Mouse (Mus musculus) heart, embryonic 12.5 days (tissue): ENCODE results near the gene Hexb. TPM values are rescaled to one million over a fixed set of nuclear protein-coding genes. Genes with fewer than 3 reads are reported as not detected.
A peak's percentile ranks its signal among the peaks of the same experiment; 100 is the strongest.

ENCODE experiments used
- ATAC-seq: fragments of 200-750 bp; cut with Nextera tagmentation; 2 replicates; pipeline ENCODE4 v1.8.0; 2017; ENCODE audit warnings: moderate TSS enrichment, moderate library complexity; ENCODE audit not compliant: insufficient number of reproducible peaks, low FRiP score
- H3K27ac ChIP-seq: fragments of 300-500 bp; sonication (generic); 2 replicates; pipeline ENCODE4 v1.5.1; 2016; ENCODE audit warnings: mild to moderate bottlenecking, moderate library complexity; ENCODE audit not compliant: poor library complexity, severe bottlenecking
- H3K27me3 ChIP-seq: fragments of 300-500 bp; sonication (generic); replicated peaks from 2 replicates; pipeline ENCODE4 v1.6.1; 2016; ENCODE audit warnings: mild to moderate bottlenecking, moderate library complexity
- H3K36me3 ChIP-seq: fragments of 300-500 bp; sonication (generic); 2 replicates; pipeline ENCODE4 v1.6.1; 2016; ENCODE audit warnings: mild to moderate bottlenecking, moderate library complexity
- H3K4me1 ChIP-seq: fragments of 300-500 bp; sonication (generic); replicated peaks from 2 replicates; pipeline ENCODE4 v1.6.1; 2016; ENCODE audit warnings: mild to moderate bottlenecking
- H3K4me2 ChIP-seq: fragments of 300-500 bp; sonication (generic); 2 replicates; pipeline ENCODE4 v1.6.1; 2016; ENCODE audit warnings: mild to moderate bottlenecking, moderate library complexity
- H3K4me3 ChIP-seq: fragments of 300-500 bp; sonication (generic); 2 replicates; pipeline ENCODE4 v1.5.1; 2016; ENCODE audit warnings: mild to moderate bottlenecking
- H3K9ac ChIP-seq: fragments of 300-500 bp; sonication (generic); 2 replicates; pipeline ENCODE4 v1.6.1; 2016; ENCODE audit warnings: mild to moderate bottlenecking, moderate library complexity
- H3K9me3 ChIP-seq: fragments of 300-500 bp; sonication (generic); replicated peaks from 2 replicates; pipeline ENCODE4 v1.6.1; 2016; ENCODE audit warnings: mild to moderate bottlenecking, moderate library complexity
- WGBS: fragments of 180-500 bp; shearing (Covaris S2); methylation state at CpG from one replicate; pipeline ENCODE4 v1.1.7; 2016; 5-methylcytosine and 5-hydroxymethylcytosine counted together
- polyA plus RNA-seq: library from polyadenylated mRNA; unstranded; fragments of >200 nt; fragmentation: Nextera tagmentation; extraction: Ambion mirVana; gene quantifications from 2 replicates; pipeline ENCODE4 v1.2.1, GENCODE M21; 2016

The Hexb gene
- polyA plus RNA-seq, 1 experiment from 2014 or later: 32.5 TPM

DNA sequence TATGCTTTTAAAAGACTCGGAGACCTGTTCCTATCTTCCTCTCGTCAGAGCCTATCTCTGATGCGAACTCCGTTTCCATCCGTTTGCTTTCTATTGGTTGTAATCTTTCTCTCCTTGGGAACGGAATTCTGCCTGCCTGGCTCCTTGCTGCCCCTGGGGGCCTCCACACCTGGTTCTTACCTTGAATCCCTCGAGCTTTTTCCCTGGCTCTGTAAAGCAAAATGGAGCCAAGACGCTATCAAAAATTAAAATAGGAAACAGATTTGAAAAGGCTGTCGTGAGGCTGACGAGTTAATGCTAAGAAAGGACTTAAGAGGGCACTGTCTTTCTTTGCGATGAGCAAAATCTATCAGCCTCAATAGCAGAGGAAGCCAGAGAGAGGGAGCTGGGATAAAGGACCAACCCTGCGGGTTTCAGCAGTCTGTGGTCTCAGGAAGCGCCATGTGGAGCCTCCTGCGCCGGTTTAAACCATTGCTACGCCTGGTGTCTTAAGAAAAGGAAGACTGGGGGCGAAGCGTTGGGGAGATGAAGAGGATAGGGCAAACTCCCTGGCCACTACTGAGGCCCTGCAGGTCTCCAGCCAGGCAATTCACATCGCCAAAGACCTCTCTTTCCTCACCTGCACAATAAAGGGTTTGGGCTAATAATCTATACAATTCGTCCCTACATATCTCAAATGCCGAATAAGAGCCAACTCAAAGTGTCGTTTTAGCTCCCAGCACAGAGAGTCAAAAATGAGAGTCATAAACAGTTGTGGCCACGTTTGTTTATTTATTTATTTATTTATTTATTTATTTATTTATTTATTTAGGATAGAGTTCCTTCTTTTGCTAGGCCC lies 41.4 kb upstream of the Hexb start:
- peaks cover 37% of the 10 kb centered on the region for H3K4me1 ChIP-seq
- H3K9me3 ChIP-seq: no peaks in the 10 kb centered on the region
- 4% methylated on average over 23 of the region's 23 CpGs for WGBS
- H3K4me3 ChIP-seq: peak overlapping the region; percentile 59
- peak overlapping the region; percentile 95 for H3K4me2 ChIP-seq
- no peaks in the 10 kb centered on the region for H3K27me3 ChIP-seq
- H3K27ac ChIP-seq: peak overlapping the region; percentile 53
- ATAC-seq: no peak
- H3K9ac ChIP-seq: 0 out of 2 replicates have a peak overlapping the region, but pooled peaks have one; percentile 19
- H3K36me3 ChIP-seq: no peaks in the 10 kb centered on the region

DNA sequence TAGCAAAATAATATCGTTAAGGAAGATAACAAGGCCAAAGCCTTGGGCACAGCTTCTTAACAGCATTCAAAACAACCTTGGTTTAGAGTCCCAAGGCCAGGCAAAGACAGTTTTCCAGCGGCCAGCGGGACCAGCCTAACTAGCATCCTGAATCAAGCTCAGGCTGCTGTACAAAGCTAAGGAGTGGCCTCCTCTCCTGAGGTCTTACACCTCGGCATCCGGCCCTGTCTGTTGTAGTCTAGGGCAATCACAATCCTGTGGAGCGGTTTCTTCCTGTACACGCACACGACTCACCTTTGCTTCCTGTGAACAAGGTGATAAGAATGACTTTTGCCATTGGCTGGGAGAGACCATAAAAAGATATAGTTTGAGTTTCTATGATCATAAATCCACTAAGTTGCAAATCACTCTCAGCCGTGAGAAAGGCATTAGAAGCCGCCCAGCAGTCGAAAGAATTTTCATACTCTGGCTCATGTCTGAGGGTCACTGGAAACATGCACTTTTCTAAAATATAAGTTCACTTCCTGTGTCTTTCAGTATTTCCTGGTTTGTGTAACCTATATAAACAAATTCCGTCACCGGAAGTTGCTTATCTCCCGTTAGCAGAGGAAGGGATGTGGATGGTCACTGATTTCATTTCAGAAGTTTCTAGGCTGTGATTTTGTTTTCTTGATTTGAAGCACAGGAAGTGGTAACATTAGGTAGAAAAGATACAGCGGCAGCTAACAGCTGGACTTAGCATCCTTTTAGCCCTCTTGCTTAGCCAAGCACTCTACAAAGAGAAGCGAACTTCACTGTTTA lies 40.2 kb upstream of the Hexb start:
- H3K9ac ChIP-seq: no peak overlapping the region
- H3K4me3 ChIP-seq: no peak overlapping the region
- no peaks in the 10 kb centered on the region for H3K36me3 ChIP-seq
- peaks cover 25% of the 10 kb centered on the region for H3K4me1 ChIP-seq
- no peak overlapping the region for H3K4me2 ChIP-seq
- H3K9me3 ChIP-seq: no peaks in the 10 kb centered on the region
- no peak for ATAC-seq
- 45% methylated on average over 16 of the region's 16 CpGs for WGBS
- H3K27me3 ChIP-seq: no peaks in the 10 kb centered on the region
- H3K27ac ChIP-seq: peak overlapping the region; percentile 53; the same call in 1 of the 2 replicates

DNA sequence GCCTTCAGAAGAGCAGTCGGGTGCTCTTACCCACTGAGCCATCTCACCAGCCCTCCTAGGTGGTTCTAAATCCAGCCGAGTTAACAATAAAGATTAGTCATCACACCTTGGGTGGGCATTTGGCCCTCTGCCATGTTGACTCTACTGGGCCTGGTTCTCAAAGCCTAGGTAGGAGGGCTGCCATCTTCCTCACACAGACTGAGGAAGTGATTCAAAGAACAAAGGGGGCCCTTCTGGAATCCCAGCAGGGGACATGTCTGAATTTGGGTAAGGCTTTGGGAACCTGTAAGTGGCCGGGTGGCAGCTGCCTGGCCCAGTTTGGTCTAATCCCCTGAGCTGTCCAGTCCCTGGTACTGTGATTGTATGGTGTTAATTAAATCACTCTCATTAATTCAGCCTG lies 39.5 kb upstream of the Hexb start:
- Histone ChIP-seq H3K27me3 (no peaks in the 10 kb centered on the region), H3K4me3 (no peak overlapping the region), H3K4me1 (peaks cover 18% of the 10 kb centered on the region), H3K4me2 (no peak overlapping the region), H3K27ac (no peak overlapping the region; the same call in 1 of the 2 replicates), H3K9me3 (no peaks in the 10 kb centered on the region), H3K9ac (no peak overlapping the region), H3K36me3 (no peaks in the 10 kb centered on the region)
- no peak for ATAC-seq
- WGBS: 58% methylated on average over 3 of the region's 3 CpGs

DNA sequence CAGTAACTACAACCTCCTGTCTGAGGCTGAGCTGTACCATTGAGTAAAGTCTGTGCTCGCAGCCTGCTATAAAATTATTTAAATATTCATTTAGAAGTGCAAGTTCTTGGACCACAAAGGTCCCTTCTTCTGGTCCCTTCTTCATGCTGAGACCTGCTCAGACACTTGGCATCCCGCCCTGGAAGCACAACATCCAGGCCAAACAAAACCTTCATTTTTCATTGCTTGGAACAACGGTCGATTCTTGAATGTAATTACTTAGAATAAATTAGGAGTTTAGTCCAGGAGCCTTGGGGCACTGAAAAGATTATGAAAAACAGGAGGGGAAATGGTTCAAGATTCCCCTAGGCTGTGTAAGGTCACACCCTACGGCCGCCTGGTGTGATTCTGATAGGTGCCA lies 37.8 kb upstream of the Hexb start:
- Histone ChIP-seq H3K27me3 (no peaks in the 10 kb centered on the region), H3K9ac (no peak overlapping the region), H3K4me3 (no peak overlapping the region), H3K9me3 (no peaks in the 10 kb centered on the region), H3K36me3 (no peaks in the 10 kb centered on the region), H3K27ac (no peak overlapping the region), H3K4me2 (no peak overlapping the region), H3K4me1 (peaks cover 14% of the 10 kb centered on the region; the same call in 1 of the 2 replicates)
- 78% methylated on average over 6 of the region's 6 CpGs for WGBS
- no peak for ATAC-seq

- Histone ChIP-seq H3K9ac (no peak overlapping the region), H3K4me1 (peaks cover 9% of the 10 kb centered on the region; the same call in 1 of the 2 replicates), H3K4me2 (peak overlapping the region; percentile 66), H3K9me3 (no peaks in the 10 kb centered on the region), H3K27ac (no peak overlapping the region), H3K27me3 (no peaks in the 10 kb centered on the region), H3K36me3 (no peaks in the 10 kb centered on the region), H3K4me3 (peak overlapping the region; percentile 38)
- ATAC-seq: no peak
- 18% methylated on average over 17 of the region's 17 CpGs for WGBS
These were observed 36.7 kb upstream of the Hexb start for GRCm38 (mm10) chr13:97234785-97235417.

DNA sequence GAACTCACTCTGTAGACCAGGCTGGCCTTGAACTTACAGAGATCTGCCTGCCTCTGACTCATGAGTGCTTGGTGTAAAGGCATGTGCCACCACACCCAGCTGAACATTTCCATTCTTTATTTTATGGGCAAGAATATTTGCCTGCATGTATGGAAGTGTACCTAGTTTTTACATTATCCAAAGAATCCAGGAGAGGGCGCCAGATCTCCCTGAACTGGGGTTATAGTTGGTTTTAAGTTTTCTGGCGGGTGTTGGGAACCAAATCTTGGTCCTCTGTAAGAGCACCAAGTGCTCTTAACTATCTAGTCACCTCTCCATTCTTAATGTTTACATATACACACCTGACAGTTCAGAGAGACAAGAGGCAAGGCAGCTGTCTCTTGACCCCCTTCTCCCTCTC lies 34.9 kb upstream of the Hexb start:
- WGBS: 76% methylated on average over 2 of the region's 2 CpGs
- Histone ChIP-seq H3K4me2 (no peak overlapping the region), H3K27me3 (no peaks in the 10 kb centered on the region), H3K4me3 (no peak overlapping the region), H3K27ac (no peak overlapping the region), H3K4me1 (no peaks in the 10 kb centered on the region), H3K9me3 (no peaks in the 10 kb centered on the region), H3K9ac (no peak overlapping the region), H3K36me3 (no peaks in the 10 kb centered on the region)
- ATAC-seq: no peak

DNA sequence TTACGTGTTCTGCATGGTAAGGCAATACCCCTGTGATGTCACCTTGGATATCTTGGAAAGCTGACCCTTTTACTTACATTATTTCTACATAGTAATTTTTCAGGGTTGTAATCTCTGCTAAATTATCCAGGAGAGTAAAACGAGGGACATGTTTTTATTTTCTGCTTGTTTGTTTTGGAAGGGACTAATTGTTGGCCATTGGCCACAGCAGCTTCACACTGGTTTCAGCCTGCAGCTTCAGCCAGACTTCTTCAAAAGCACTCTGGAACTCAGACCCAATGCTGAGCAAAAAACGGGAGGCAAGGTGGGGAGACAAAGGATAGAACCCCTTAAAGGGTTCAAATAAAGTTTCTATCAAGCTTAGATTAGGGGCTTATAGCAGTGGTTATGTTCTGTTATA lies 31.9 kb upstream of the Hexb start:
- Histone ChIP-seq H3K27me3 (no peaks in the 10 kb centered on the region), H3K4me3 (no peak overlapping the region), H3K9me3 (peaks cover 7% of the 10 kb centered on the region; the same call in 1 of the 2 replicates), H3K4me2 (no peak overlapping the region), H3K27ac (no peak overlapping the region), H3K36me3 (no peaks in the 10 kb centered on the region), H3K9ac (no peak overlapping the region), H3K4me1 (peaks cover 3% of the 10 kb centered on the region; the same call in 1 of the 2 replicates)
- no peak for ATAC-seq
- 73% methylated on average over 3 of the region's 3 CpGs for WGBS

- Histone ChIP-seq H3K9ac (no peak overlapping the region), H3K9me3 (peaks cover 7% of the 10 kb centered on the region; the same call in 1 of the 2 replicates), H3K27ac (no peak overlapping the region), H3K36me3 (no peaks in the 10 kb centered on the region), H3K4me1 (peaks cover 9% of the 10 kb centered on the region; the same call in 1 of the 2 replicates), H3K4me3 (no peak overlapping the region), H3K27me3 (no peaks in the 10 kb centered on the region), H3K4me2 (no peak overlapping the region)
- no peak for ATAC-seq
- WGBS: 87% methylated on average over 3 of the region's 3 CpGs
These were observed 29.6 kb upstream of the Hexb start for GRCm38 (mm10) chr13:97227795-97228194.

GRCm38 (mm10) chr13:97225130-97225529 lies 27.0 kb upstream of the Hexb start:
- no peak overlapping the region for H3K27ac ChIP-seq
- no peaks in the 10 kb centered on the region for H3K27me3 ChIP-seq
- H3K36me3 ChIP-seq: no peaks in the 10 kb centered on the region
- H3K4me2 ChIP-seq: no peak overlapping the region; the same call in 1 of the 2 replicates
- peaks cover 7% of the 10 kb centered on the region; the same call in 1 of the 2 replicates for H3K9me3 ChIP-seq
- WGBS: 66% methylated on average over 17 of the region's 17 CpGs
- no peak for ATAC-seq
- 0 out of 2 replicates have a peak overlapping the region, but pooled peaks have one; percentile 18 for H3K9ac ChIP-seq
- H3K4me1 ChIP-seq: peaks cover 9% of the 10 kb centered on the region; the same call in 1 of the 2 replicates
- H3K4me3 ChIP-seq: no peak overlapping the region

- Histone ChIP-seq H3K4me1 (peaks cover 9% of the 10 kb centered on the region; the same call in 1 of the 2 replicates), H3K4me3 (no peak overlapping the region), H3K36me3 (no peaks in the 10 kb centered on the region), H3K27ac (no peak overlapping the region), H3K4me2 (no peak overlapping the region), H3K27me3 (no peaks in the 10 kb centered on the region), H3K9ac (no peak overlapping the region), H3K9me3 (peaks cover 7% of the 10 kb centered on the region; the same call in 1 of the 2 replicates)
- 69% methylated on average over 10 of the region's 10 CpGs for WGBS
- ATAC-seq: no peak
These were observed 26.3 kb upstream of the Hexb start for GRCm38 (mm10) chr13:97224341-97224982.
